Mouse (Mus musculus) gastrocnemius, postnatal 10 days (tissue): ENCODE results near the gene Serpinb3c. TPM values are rescaled to one million over a fixed set of nuclear protein-coding genes. Genes with fewer than 3 reads are reported as not detected.
"Not testable (repeated sequence)": the region's sequence is repeated elsewhere in the genome, so short reads cannot be mapped to it uniquely, and the experiment has no call there.

ENCODE experiments used
- DNase-seq: peaks from one replicate; pipeline ENCODE4 v3.0.0; 2021; ENCODE audit warnings: mixed read lengths
- long read RNA-seq, 2 experiments: library from polyadenylated mRNA; stranded (forward); transcript quantifications; one replicate each; pipeline ENCODE4 v2.0.0; 2021
- total RNA-seq, 2 experiments: library from RNA; stranded (reverse); gene quantifications; 2 replicates each; pipeline ENCODE4 v1.2.3; 2021

Gene Serpinb3c
- total RNA-seq = not detected
- long read RNA-seq, experiment 1 = 0 reads
- long read RNA-seq, experiment 2 = 0 reads

DNA sequence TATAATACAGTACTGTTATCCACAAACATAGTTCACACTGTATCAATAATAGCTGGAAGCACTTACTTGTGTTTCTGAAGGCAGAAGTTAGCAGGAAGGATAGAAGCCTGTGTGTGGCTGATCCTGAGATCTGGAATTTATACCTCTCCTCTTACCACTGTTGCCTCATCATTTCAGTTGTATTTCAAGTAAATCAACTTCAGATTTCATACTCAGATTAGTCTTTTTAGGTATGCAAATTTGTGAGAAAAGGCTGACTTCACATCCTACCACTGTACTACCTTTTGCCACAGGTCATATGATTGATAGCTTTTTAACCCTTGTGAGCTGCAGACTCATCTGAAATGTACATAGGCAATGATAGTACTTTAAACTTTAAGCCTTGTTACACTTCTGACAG, at the start of gene Serpinb3c, which contains the start of gene Serpinb3b:
Gene Serpinb3c, minus strand, starts transcription at position 111 of the 400 bp plus-strand sequence.
Gene Serpinb3b, minus strand, starts transcription at position 101 of the 400 bp plus-strand sequence.
- DNase-seq = not testable (repeated sequence)

DNA sequence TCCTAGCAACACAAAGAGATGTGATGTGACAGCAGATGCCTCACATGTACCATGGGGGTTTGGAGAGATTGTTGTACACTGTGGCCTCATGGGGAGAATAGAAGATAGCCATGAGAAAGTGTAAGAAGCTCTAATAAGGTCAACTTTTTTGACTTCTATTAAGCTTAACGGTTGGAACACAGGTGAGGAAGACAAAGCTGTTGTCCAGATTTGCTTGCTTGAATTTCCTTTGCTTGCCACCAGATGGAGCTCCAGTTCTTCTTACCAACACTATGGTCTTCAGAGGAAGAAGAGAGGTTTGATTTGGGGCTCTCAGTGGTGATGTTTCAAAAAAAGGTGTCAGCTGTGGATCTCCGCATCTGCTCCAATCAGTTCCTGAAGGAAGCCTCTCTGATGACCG, 35.0 kb downstream of the Serpinb3c start:
- not testable (repeated sequence) for DNase-seq

Other genes starting within 250 kb of the Serpinb3c start
- not detected for gene Serpinb3a, start 226.1 kb downstream of the Serpinb3c start, total RNA-seq
- not detected for gene Serpinb3d, start 194.9 kb downstream of the Serpinb3c start, total RNA-seq
- not detected for gene Serpinb3b, start within 50 bp of the Serpinb3c start, total RNA-seq
- gene Serpinb11, start 82.8 kb upstream of the Serpinb3c start, total RNA-seq = not detected
- gene Serpinb7, start 121.3 kb upstream of the Serpinb3c start, total RNA-seq = not detected
- gene Serpinb2, start 233.1 kb upstream of the Serpinb3c start, total RNA-seq = not detected